Mouse (Mus musculus) bone marrow macrophage, adult 2 months (primary cell): Measurements from ENCODE around the gene Slc22a23.

Source experiments
- CTCF ChIP-seq: IDR thresholded peaks from 2 replicates; pipeline ENCODE4 v1.5.1; 2012; ENCODE audit warnings: low read depth, mild to moderate bottlenecking, low read length, moderate library complexity
- POLR2A ChIP-seq: IDR thresholded peaks from 2 replicates; pipeline ENCODE4 v1.6.1; 2012; ENCODE audit warnings: mild to moderate bottlenecking, low read depth, low read length, borderline replicate concordance

- TF ChIP-seq POLR2A: no peak
- TF ChIP-seq CTCF: no peak
Measured at GRCm38 (mm10) chr13:34222985-34223384, 122.0 kb downstream of the Slc22a23 start.
